ENCODE assay signal across 9 mouse cellular contexts in the genomic region with DNA sequence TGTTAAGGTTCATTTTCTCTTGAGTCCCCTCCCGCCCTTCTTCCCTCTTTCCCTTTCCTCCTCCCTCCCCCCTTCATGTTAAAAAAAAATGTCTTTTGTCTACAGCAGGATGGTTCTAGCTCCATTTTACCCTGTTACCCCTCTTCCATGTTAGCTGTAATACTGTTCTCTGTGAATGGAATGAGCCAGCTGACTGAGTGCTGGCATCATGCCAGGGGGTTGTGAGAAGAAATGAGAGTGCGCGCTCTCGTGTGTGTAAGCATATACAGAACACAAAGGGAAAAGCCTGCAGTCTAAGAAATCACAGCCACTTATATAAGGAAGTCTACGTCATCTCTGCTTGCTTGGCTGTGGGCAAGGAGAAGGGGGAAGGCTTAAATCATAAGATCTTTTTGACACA. TPM values are rescaled to one million over a fixed set of nuclear protein-coding genes. Genes with fewer than 3 reads are reported as not detected.
DNase-seq lines count a peak whose midpoint lies in the region; ATAC-seq lines count a peak whose summit lies in the region.
"Had no signal": no experiment of that assay in that cellular context is flagged by ENCODE, and none has a peak within 500 bp of the region (broad histone marks: within the 10 kb centered on the region; RNA-seq: fewer than 3 reads in every experiment).

No protein-coding gene starts in this region.

- H3K9me3 ChIP-seq in forebrain, embryonic 12.5 days, result no peaks in the 10 kb centered on the region
- no peaks in the 10 kb centered on the region for H3K9me3 ChIP-seq in heart, embryonic 15.5 days (replicated peaks)
- H3K9me3 ChIP-seq in liver, embryonic 11.5 days (ENCODE audit: control insufficient read depth, low read length), result no peaks in the 10 kb centered on the region

- H3K27me3 ChIP-seq in forebrain, embryonic 12.5 days, result no peaks in the 10 kb centered on the region
- no peaks in the 10 kb centered on the region for H3K27me3 ChIP-seq in heart, embryonic 15.5 days
- H3K27me3 ChIP-seq in liver, embryonic 11.5 days (replicated peaks; ENCODE audit: control insufficient read depth, insufficient read depth, low read length), result no peaks in the 10 kb centered on the region
- H3K27me3 ChIP-seq: Patski had no signal

- peak overlapping the region; percentile 38 for H3K4me2 ChIP-seq in forebrain, embryonic 12.5 days
- peak overlapping the region; percentile 36; the same call in 1 of the 2 replicates for H3K4me2 ChIP-seq in heart, embryonic 15.5 days
- H3K4me2 ChIP-seq in liver, embryonic 11.5 days, result no peak overlapping the region

- DNase-seq in 416B (ENCODE audit: low read depth), result peak; percentile 78
- DNase-seq in adrenal gland, postnatal 25 days, result peak; percentile 84
- DNase-seq in kidney, postnatal 14 days, result peak; percentile 81
- no peak for DNase-seq in liver, embryonic 11.5 days (ENCODE audit: low spot score)
- peak; percentile 45 for DNase-seq in thymus, postnatal 25 days

- no peak overlapping the region for H3K9ac ChIP-seq in forebrain, embryonic 12.5 days
- no peak overlapping the region for H3K9ac ChIP-seq in heart, embryonic 15.5 days
- no peak overlapping the region for H3K9ac ChIP-seq in liver, embryonic 11.5 days (ENCODE audit: low read depth, low read length)

- 18% methylated on average over 5 of the region's 5 CpGs for WGBS in forebrain, embryonic 12.5 days
- WGBS in heart, embryonic 15.5 days, result 8% methylated on average over 5 of the region's 5 CpGs
- WGBS in liver, embryonic 11.5 days, result 70% methylated on average over 5 of the region's 5 CpGs

- no peak overlapping the region for H3K4me3 ChIP-seq in forebrain, embryonic 12.5 days (replicated peaks)
- H3K4me3 ChIP-seq in heart, embryonic 15.5 days, result no peak overlapping the region
- H3K4me3 ChIP-seq in liver, embryonic 11.5 days (ENCODE audit: low read depth, low read length), result no peak overlapping the region

- H3K27ac ChIP-seq in forebrain, embryonic 12.5 days, result peak overlapping the region; percentile 89
- peak overlapping the region; percentile 55 for H3K27ac ChIP-seq in heart, embryonic 15.5 days
- no peak overlapping the region for H3K27ac ChIP-seq in liver, embryonic 11.5 days (ENCODE audit: low read depth, low read length)

- peak; percentile 93 for ATAC-seq in forebrain, embryonic 12.5 days (ENCODE audit: low FRiP score)
- ATAC-seq in heart, embryonic 15.5 days (replicated peaks; ENCODE audit: insufficient number of reproducible peaks, insufficient read depth, low FRiP score, low read depth), result peak; percentile 79
- 0 out of 2 replicates have a peak, but pooled peaks have one; percentile 29 for ATAC-seq in liver, embryonic 11.5 days (replicated peaks; ENCODE audit: low FRiP score)
- ATAC-seq in neutrophil, adult 5-6 weeks (ENCODE audit: extremely low read depth, insufficient number of reproducible peaks, low FRiP score, poor library complexity, severe bottlenecking), result peak; percentile 67; the same call in 1 of the 2 replicates
- ATAC-seq: Patski had no signal

- peaks cover 25% of the 10 kb centered on the region for H3K4me1 ChIP-seq in forebrain, embryonic 12.5 days
- peaks cover 26% of the 10 kb centered on the region for H3K4me1 ChIP-seq in heart, embryonic 15.5 days (replicated peaks)
- H3K4me1 ChIP-seq in liver, embryonic 11.5 days (replicated peaks; ENCODE audit: control insufficient read depth, insufficient read depth, low read length), result no peaks in the 10 kb centered on the region

- no peaks in the 10 kb centered on the region for H3K36me3 ChIP-seq in forebrain, embryonic 12.5 days (replicated peaks)
- H3K36me3 ChIP-seq in heart, embryonic 15.5 days, result no peaks in the 10 kb centered on the region
- H3K36me3 ChIP-seq in liver, embryonic 11.5 days (ENCODE audit: control insufficient read depth, insufficient read depth, low read length), result no peaks in the 10 kb centered on the region

RNA-seq across cellular contexts. Expression of gene Gatad2b, which starts 30.1 kb away (rescaled TPM):
- 76.8 and 78.1 TPM in 2 replicates for total RNA-seq in adrenal gland, postnatal 25 days (2021)
- 15.8 and 17.2 TPM in 2 replicates for polyA plus RNA-seq in forebrain, embryonic 12.5 days (2016; fragmentation: Nextera tagmentation; extraction: Ambion mirVana)
- 7.1 and 9.5 TPM in 2 replicates for polyA plus RNA-seq in heart, embryonic 15.5 days (2015; fragmentation: Nextera tagmentation; extraction: Ambion mirVana)
- polyA plus RNA-seq in liver, embryonic 11.5 days (2014; fragmentation: Nextera tagmentation; extraction: Ambion mirVana), result 7.9 and 8.2 TPM in 2 replicates
- 56.0 and 64.1 TPM in 2 replicates for total RNA-seq in neutrophil, adult 5-6 weeks (2017)

RNA-seq across cellular contexts. Expression of gene Dennd4b, which starts 58.1 kb away (rescaled TPM):
- 9.0 and 10.7 TPM in 2 replicates for total RNA-seq in adrenal gland, postnatal 25 days (2021)
- polyA plus RNA-seq in forebrain, embryonic 12.5 days (2016; fragmentation: Nextera tagmentation; extraction: Ambion mirVana), result 6.0 and 7.9 TPM in 2 replicates
- 4.6 and 6.9 TPM in 2 replicates for polyA plus RNA-seq in heart, embryonic 15.5 days (2015; fragmentation: Nextera tagmentation; extraction: Ambion mirVana)
- polyA plus RNA-seq in liver, embryonic 11.5 days (2014; fragmentation: Nextera tagmentation; extraction: Ambion mirVana), result 4.9 and 7.5 TPM in 2 replicates
- total RNA-seq in neutrophil, adult 5-6 weeks (2017), result 59.8 and 70.4 TPM in 2 replicates

Comparison
In these comparisons a context has a peak if more than half of its experiments do, and no peak if none do; other contexts are left out.
1. ATAC-seq: peak in every context shown above with its lines; median percentile 93 in forebrain, embryonic 12.5 days; 79 in heart, embryonic 15.5 days; 67 in neutrophil, adult 5-6 weeks; 29 in liver, embryonic 11.5 days.